Mouse (Mus musculus): ENCODE measurements around the gene Fgf15.
A peak's percentile ranks its signal among the peaks of the same experiment; 100 is the strongest.

DNA sequence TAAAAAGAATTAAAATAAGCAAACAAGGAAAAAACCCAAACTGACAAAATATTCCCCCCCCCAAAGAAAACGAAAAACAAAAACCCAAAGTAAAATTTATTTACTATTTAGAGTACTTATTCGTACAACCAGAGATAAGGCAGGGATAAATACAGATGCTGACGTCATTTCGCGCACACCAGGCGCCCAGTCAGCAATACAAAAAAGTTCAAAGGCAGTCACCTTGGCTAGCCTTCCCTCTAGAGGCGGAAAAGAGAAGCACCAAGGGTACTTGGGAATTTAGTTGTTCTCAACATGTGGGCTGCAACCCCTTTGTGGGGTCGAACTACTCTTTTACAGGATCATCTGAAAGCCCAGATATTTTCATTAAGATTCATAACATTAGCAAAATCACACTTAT lies 11.5 kb downstream of the Fgf15 start:
- TF ChIP-seq POLR2A (IDR thresholded peaks at IDR 0.05; ENCODE audit: low read depth, low read length) (no peak), CTCF (IDR thresholded peaks at IDR 0.05; ENCODE audit: extremely low read depth, insufficient read length, insufficient replicate concordance, low read depth, low read length) (peak; percentile 27; the same call in 1 of the 2 replicates)
